Mouse (Mus musculus) bone marrow, adult 2 months (tissue): ENCODE measurements around the gene Cab39.

Experiments
- CTCF ChIP-seq: fragments of 200-500 bp; IDR thresholded peaks from 2 replicates; pipeline ENCODE4 v1.5.1; 2011; ENCODE audit warnings: low read length, control low read depth; ENCODE audit not compliant: control insufficient read depth, insufficient read depth
- POLR2A ChIP-seq: fragments of 200-500 bp; IDR thresholded peaks from 2 replicates; pipeline ENCODE4 v1.6.1; 2011; ENCODE audit warnings: low read depth, mild to moderate bottlenecking, control low read depth, low read length, borderline replicate concordance; ENCODE audit not compliant: control insufficient read depth

GRCm38 (mm10) chr1:85896781-85897700 lies 103.8 kb downstream of the Cab39 start:
- TF ChIP-seq POLR2A (no peak), CTCF (no peak)
